Mouse (Mus musculus): Measurements from ENCODE around the gene Slc45a2. TPM values are rescaled to one million over a fixed set of nuclear protein-coding genes. Genes with fewer than 3 reads are reported as not detected.
A peak's percentile ranks its signal among the peaks of the same experiment; 100 is the strongest.
"Not testable (repeated sequence)": the region's sequence is repeated elsewhere in the genome, so short reads cannot be mapped to it uniquely, and the experiment has no call there.

The Slc45a2 gene
- polyA plus RNA-seq, 1 experiment from 2014 or later = 0.23 TPM

DNA sequence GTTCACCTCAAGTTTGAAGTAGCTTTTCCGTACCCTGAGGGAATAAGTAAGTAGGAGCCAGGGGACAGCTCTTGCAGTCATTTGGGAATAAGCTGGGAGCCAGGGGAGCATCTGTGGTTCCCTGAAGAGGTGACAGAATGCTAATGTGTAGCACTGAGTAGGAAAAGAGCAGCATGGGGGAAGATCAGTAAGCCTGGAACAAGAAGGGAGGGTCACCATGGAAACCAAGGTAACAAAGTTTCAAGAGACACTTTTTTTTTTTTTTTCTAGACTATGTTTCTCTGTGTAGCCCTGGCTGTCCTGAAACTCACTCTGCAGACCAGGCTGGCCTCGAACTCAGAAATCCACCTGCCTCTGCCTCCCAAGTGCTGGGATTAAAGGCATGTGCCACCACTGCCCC, 14.0 kb upstream of the Slc45a2 start:
- not testable (repeated sequence) for H3K4me1 ChIP-seq (replicated peaks; ENCODE audit: control insufficient read depth, insufficient read depth, low read length); DNase-seq (ENCODE audit: low spot score); H3K27me3 ChIP-seq (ENCODE audit: control insufficient read depth, insufficient read depth, low read length); H3K4me3 ChIP-seq (replicated peaks; ENCODE audit: low read length); H3K9me3 ChIP-seq (ENCODE audit: control insufficient read depth, low read length); H3K27ac ChIP-seq; H3K9ac ChIP-seq; ATAC-seq (ENCODE audit: low FRiP score); H3K4me2 ChIP-seq (replicated peaks)
- WGBS = 87% methylated on average over 2 of the region's 2 CpGs
- peaks cover 10% of the 10 kb centered on the region; the same call in 1 of the 2 replicates for H3K36me3 ChIP-seq (replicated peaks; ENCODE audit: control insufficient read depth, insufficient read depth)

DNA sequence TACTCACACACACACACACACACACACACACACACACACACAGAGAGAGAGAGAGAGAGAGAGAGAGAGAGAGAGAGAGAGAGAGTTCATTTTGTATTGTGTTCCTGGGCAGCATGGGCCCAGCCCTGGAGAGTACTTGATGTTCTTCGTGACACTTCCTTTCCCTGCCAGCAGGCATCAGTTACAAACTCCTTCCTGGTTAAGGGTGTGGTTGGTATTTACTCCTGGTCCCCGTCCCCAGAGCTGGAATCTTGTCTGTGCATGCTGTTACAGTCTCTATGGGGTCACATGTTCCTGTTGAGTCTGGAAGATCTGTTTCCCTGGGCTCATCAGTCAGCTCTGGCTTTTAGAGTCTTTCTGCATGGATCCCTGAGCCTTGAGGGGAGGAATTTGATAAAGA, 10.1 kb upstream of the Slc45a2 start:
- no peak for DNase-seq (ENCODE audit: low spot score)
- no peak overlapping the region for H3K4me2 ChIP-seq (replicated peaks)
- H3K9me3 ChIP-seq (ENCODE audit: control insufficient read depth, low read length) = no peaks in the 10 kb centered on the region
- no peak overlapping the region for H3K4me3 ChIP-seq (replicated peaks; ENCODE audit: low read length)
- H3K9ac ChIP-seq = no peak overlapping the region
- H3K36me3 ChIP-seq (replicated peaks; ENCODE audit: control insufficient read depth, insufficient read depth) = peaks cover 18% of the 10 kb centered on the region; the same call in 1 of the 2 replicates
- no peaks in the 10 kb centered on the region for H3K27me3 ChIP-seq (ENCODE audit: control insufficient read depth, insufficient read depth, low read length)
- no peak for ATAC-seq (ENCODE audit: low FRiP score)
- no peaks in the 10 kb centered on the region for H3K4me1 ChIP-seq (replicated peaks; ENCODE audit: control insufficient read depth, insufficient read depth, low read length)
- 79% methylated on average over 2 of the region's 2 CpGs for WGBS
- H3K27ac ChIP-seq = no peak overlapping the region

DNA sequence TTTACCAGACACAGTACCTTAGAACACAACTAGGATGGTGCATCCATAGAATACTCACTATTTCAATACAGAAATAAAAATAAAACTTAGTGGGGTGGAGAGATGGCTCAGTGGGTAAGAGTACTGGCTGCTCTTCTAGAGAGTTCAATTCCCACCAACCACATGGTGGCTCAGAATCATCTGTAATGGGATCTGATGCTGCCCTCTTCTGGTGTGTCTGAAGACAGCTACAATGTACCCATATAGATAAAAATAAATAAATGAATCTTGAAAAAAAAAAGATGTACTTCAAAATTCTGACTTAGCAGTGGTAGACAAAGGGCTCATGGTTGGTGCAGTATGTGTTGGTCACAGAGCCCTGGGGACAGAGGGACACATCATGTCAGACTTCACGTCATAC, 9.0 kb upstream of the Slc45a2 start:
- 97% methylated on average over 1 of the region's 1 CpGs for WGBS
- no peaks in the 10 kb centered on the region for H3K27me3 ChIP-seq (ENCODE audit: control insufficient read depth, insufficient read depth, low read length)
- no peak overlapping the region for H3K4me2 ChIP-seq (replicated peaks)
- peaks cover 18% of the 10 kb centered on the region; the same call in 1 of the 2 replicates for H3K36me3 ChIP-seq (replicated peaks; ENCODE audit: control insufficient read depth, insufficient read depth)
- no peaks in the 10 kb centered on the region for H3K4me1 ChIP-seq (replicated peaks; ENCODE audit: control insufficient read depth, insufficient read depth, low read length)
- ATAC-seq (ENCODE audit: low FRiP score) = no peak
- no peak overlapping the region for H3K27ac ChIP-seq
- no peak for DNase-seq (ENCODE audit: low spot score)
- H3K9me3 ChIP-seq (ENCODE audit: control insufficient read depth, low read length) = no peaks in the 10 kb centered on the region
- H3K4me3 ChIP-seq (replicated peaks; ENCODE audit: low read length) = no peak overlapping the region
- H3K9ac ChIP-seq = no peak overlapping the region

DNA sequence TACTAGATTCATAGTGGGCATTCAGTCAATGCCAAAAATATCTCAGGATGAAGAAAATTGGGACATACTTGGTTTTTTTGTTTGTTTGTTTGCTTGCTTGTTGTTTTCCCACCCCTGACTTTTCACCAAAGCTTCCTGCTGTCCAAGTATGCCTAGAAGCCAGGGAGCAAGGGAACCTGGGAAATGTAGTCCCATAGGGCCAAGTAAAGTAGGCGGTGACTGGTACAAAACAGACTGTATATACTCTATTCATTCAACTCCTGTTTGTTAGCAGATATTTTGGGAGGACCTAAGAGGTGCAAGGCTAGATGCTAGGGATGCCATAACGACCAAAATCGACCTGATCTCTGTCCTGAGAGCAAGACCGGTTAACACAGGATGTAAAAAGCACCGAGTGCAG, 689 bp upstream of the Slc45a2 start:
- Histone ChIP-seq H3K4me3 (replicated peaks; ENCODE audit: low read length) (no peak overlapping the region), H3K9me3 (ENCODE audit: control insufficient read depth, low read length) (no peaks in the 10 kb centered on the region), H3K9ac (no peak overlapping the region), H3K27ac (no peak overlapping the region), H3K27me3 (ENCODE audit: control insufficient read depth, insufficient read depth, low read length) (no peaks in the 10 kb centered on the region), H3K4me1 (replicated peaks; ENCODE audit: control insufficient read depth, insufficient read depth, low read length) (no peaks in the 10 kb centered on the region), H3K36me3 (replicated peaks; ENCODE audit: control insufficient read depth, insufficient read depth) (0 out of 2 replicates have a peak, but pooled peaks cover 4% of the 10 kb centered on the region), H3K4me2 (replicated peaks) (no peak overlapping the region)
- DNase-seq (ENCODE audit: low spot score) (no peak), ATAC-seq (ENCODE audit: low FRiP score) (peak; percentile 46; the same call in 1 of the 2 replicates)
- 47% methylated on average over 5 of the region's 5 CpGs for WGBS

DNA sequence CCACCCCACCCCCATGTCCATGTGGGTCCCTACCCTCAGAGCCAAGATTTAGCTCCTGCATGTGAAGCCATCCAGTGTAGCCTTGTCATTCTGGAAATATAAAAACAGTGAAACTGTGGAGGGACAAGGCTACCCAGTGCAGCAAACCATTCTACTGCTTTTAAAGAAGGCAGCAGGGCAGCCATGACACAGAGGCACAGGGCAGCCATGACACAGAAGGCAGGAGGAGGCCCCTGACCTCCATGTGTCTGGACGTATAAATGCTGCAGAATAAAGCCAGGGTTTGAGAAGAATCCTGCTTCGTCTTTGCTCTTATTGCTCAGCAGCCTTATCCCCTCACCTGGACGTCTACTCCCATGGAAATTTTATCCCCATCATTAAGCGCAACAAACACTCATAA, 3.3 kb downstream of the Slc45a2 start:
- no peak overlapping the region for H3K4me2 ChIP-seq (replicated peaks)
- ATAC-seq (ENCODE audit: low FRiP score) = no peak
- no peaks in the 10 kb centered on the region for H3K27me3 ChIP-seq (ENCODE audit: control insufficient read depth, insufficient read depth, low read length)
- H3K9me3 ChIP-seq (ENCODE audit: control insufficient read depth, low read length) = no peaks in the 10 kb centered on the region
- 89% methylated on average over 4 of the region's 4 CpGs for WGBS
- no peak overlapping the region for H3K27ac ChIP-seq
- no peaks in the 10 kb centered on the region for H3K4me1 ChIP-seq (replicated peaks; ENCODE audit: control insufficient read depth, insufficient read depth, low read length)
- DNase-seq (ENCODE audit: low spot score) = no peak
- no peak overlapping the region for H3K9ac ChIP-seq
- no peaks in the 10 kb centered on the region for H3K36me3 ChIP-seq (replicated peaks; ENCODE audit: control insufficient read depth, insufficient read depth)
- H3K4me3 ChIP-seq (replicated peaks; ENCODE audit: low read length) = no peak overlapping the region

DNA sequence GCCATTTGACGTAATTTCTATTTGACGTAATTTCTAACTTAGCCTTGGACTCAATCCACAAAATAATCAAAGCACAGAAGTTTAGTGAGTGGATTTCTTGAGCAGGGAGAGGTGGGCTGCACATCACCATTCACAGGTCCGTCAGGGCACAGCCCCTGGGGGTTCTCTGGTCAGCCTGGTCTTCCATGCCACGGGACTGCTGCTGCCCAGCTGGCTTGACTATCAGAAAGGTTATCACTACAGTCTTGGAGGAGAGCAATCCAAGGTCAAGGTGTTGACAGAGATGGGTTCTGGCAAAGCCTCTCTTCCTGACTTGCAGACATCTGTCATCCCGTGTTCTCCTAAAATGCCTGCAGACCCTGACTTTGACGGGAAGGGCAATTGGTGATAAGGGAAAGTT, 4.1 kb downstream of the Slc45a2 start:
- Histone ChIP-seq H3K9ac (no peak overlapping the region), H3K27ac (no peak overlapping the region), H3K4me2 (replicated peaks) (no peak overlapping the region), H3K9me3 (ENCODE audit: control insufficient read depth, low read length) (no peaks in the 10 kb centered on the region), H3K36me3 (replicated peaks; ENCODE audit: control insufficient read depth, insufficient read depth) (no peaks in the 10 kb centered on the region), H3K27me3 (ENCODE audit: control insufficient read depth, insufficient read depth, low read length) (no peaks in the 10 kb centered on the region), H3K4me1 (replicated peaks; ENCODE audit: control insufficient read depth, insufficient read depth, low read length) (no peaks in the 10 kb centered on the region), H3K4me3 (replicated peaks; ENCODE audit: low read length) (no peak overlapping the region)
- no peak for DNase-seq (ENCODE audit: low spot score)
- WGBS = 87% methylated on average over 6 of the region's 6 CpGs
- ATAC-seq (ENCODE audit: low FRiP score) = no peak

DNA sequence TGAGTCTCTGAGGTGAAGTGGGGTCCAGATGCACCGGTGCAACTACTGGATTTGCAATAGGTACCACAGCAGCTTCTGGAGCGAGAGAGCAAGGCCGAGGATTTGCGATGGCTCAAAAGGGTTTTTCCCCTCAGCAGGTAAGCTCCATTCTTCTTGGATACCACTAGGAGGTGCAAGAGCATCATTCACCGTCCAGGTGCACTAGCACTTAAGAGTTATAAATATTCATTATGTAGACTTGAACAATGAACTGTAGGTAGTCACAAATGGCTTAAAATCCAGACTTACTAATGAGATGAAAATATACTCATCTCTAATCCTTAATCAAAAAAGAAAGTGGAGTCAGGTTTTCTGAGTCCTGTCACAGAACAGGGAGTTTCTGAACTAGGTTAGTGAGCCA, 8.2 kb downstream of the Slc45a2 start:
- Histone ChIP-seq H3K4me3 (replicated peaks; ENCODE audit: low read length) (no peak overlapping the region), H3K27me3 (ENCODE audit: control insufficient read depth, insufficient read depth, low read length) (no peaks in the 10 kb centered on the region), H3K9ac (no peak overlapping the region), H3K9me3 (ENCODE audit: control insufficient read depth, low read length) (no peaks in the 10 kb centered on the region), H3K4me1 (replicated peaks; ENCODE audit: control insufficient read depth, insufficient read depth, low read length) (no peaks in the 10 kb centered on the region), H3K4me2 (replicated peaks) (no peak overlapping the region), H3K27ac (no peak overlapping the region), H3K36me3 (replicated peaks; ENCODE audit: control insufficient read depth, insufficient read depth) (no peaks in the 10 kb centered on the region)
- peak; percentile 50 for DNase-seq (ENCODE audit: low spot score)
- WGBS = 27% methylated on average over 5 of the region's 5 CpGs
- ATAC-seq (ENCODE audit: low FRiP score) = no peak

DNA sequence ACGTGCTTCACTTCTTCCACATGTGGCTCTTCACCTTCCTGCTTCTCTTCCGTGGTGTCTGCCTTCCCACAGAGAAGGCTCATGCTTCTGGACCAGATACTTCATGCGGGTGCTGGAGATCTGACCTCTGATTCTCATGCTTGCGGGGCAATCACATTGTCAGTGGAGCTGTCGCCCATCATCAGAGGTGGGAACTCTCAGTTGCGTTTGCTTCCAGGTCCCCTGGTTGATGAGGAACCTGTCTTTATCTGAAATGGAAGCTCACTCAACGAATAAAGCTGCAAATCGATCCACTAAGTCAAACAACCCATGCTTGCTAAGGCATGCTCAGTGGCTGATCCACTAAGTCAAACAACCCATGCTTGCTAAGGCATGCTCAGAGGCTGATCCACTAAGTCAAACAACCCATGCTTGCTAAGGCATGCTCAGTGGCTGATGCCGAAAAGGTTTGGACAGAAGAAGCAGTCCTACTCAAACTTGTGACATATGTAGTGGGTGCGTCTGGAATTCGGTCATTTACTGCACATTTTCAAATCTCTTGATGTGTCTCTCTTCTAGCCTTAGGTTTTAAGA, 10.5 kb downstream of the Slc45a2 start:
- Histone ChIP-seq H3K4me3 (replicated peaks; ENCODE audit: low read length) (no peak overlapping the region), H3K27ac (no peak overlapping the region), H3K4me1 (replicated peaks; ENCODE audit: control insufficient read depth, insufficient read depth, low read length) (no peaks in the 10 kb centered on the region), H3K4me2 (replicated peaks) (no peak overlapping the region), H3K9ac (no peak overlapping the region), H3K27me3 (ENCODE audit: control insufficient read depth, insufficient read depth, low read length) (no peaks in the 10 kb centered on the region), H3K9me3 (ENCODE audit: control insufficient read depth, low read length) (no peaks in the 10 kb centered on the region), H3K36me3 (replicated peaks; ENCODE audit: control insufficient read depth, insufficient read depth) (no peaks in the 10 kb centered on the region)
- DNase-seq (ENCODE audit: low spot score) = no peak
- 91% methylated on average over 11 of the region's 11 CpGs for WGBS
- ATAC-seq (ENCODE audit: low FRiP score) = no peak

DNA sequence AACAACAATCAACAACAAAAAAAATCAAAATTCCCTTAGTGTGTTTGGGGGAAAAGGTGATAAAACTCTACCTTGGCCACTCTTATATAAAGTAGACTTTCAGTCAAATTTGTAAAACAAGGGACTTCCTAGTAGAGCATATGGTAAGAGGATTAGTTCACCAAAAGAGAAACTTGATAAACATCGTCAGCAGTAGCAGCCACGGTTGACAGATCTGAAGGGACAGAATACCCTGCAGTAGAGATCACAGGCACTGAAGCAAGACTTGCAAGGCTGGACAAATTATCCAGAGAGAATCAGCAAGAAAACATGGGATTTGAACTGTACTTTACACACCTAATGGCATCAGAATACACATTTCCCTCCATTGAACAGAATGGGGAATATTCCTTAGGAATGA, 14.4 kb downstream of the Slc45a2 start:
- Histone ChIP-seq H3K27me3 (ENCODE audit: control insufficient read depth, insufficient read depth, low read length) (no peaks in the 10 kb centered on the region), H3K4me1 (replicated peaks; ENCODE audit: control insufficient read depth, insufficient read depth, low read length) (no peaks in the 10 kb centered on the region), H3K36me3 (replicated peaks; ENCODE audit: control insufficient read depth, insufficient read depth) (no peaks in the 10 kb centered on the region), H3K27ac (no peak overlapping the region), H3K4me2 (replicated peaks) (no peak overlapping the region), H3K4me3 (replicated peaks; ENCODE audit: low read length) (no peak overlapping the region), H3K9ac (no peak overlapping the region), H3K9me3 (ENCODE audit: control insufficient read depth, low read length) (no peaks in the 10 kb centered on the region)
- 44% methylated on average over 2 of the region's 2 CpGs for WGBS
- ATAC-seq (ENCODE audit: low FRiP score) = no peak
- no peak for DNase-seq (ENCODE audit: low spot score)
